Mouse (Mus musculus) gastrocnemius, postnatal 25 days (tissue): Measurements from ENCODE around the gene Hhatl. TPM values are rescaled to one million over a fixed set of nuclear protein-coding genes. Genes with fewer than 3 reads are reported as not detected.

Experiments used
- DNase-seq: peaks from one replicate; pipeline ENCODE4 v3.0.0; 2022
- long read RNA-seq, 2 experiments: library from polyadenylated mRNA; stranded (forward); transcript quantifications; one replicate each; pipeline ENCODE4 v2.0.0; 2021
- total RNA-seq, 2 experiments: library from RNA; stranded (reverse); gene quantifications; 1 replicate in 1 of 2; 2 replicates in 1 of 2; pipeline ENCODE4 v1.2.3; 2021

Gene Hhatl
- 100 to 1,000 TPM; 193 to 201 TPM for total RNA-seq
- long read RNA-seq, experiment 1, transcript Hhatl-201 (12 exons, 1,870 nt), result major isoform, 109 of 1,317 reads
- long read RNA-seq, experiment 1, partial matches to known transcripts, result 125 of 1,317 reads
- long read RNA-seq, experiment 1, other reads (novel, unspliced or antisense), result 1,083 of 1,317 reads
- long read RNA-seq, experiment 2, transcript Hhatl-201 (12 exons, 1,870 nt), result major isoform, 209 of 996 reads
- long read RNA-seq, experiment 2, partial matches to known transcripts, result 114 of 996 reads
- long read RNA-seq, experiment 2, other reads (novel, unspliced or antisense), result 673 of 996 reads

DNA sequence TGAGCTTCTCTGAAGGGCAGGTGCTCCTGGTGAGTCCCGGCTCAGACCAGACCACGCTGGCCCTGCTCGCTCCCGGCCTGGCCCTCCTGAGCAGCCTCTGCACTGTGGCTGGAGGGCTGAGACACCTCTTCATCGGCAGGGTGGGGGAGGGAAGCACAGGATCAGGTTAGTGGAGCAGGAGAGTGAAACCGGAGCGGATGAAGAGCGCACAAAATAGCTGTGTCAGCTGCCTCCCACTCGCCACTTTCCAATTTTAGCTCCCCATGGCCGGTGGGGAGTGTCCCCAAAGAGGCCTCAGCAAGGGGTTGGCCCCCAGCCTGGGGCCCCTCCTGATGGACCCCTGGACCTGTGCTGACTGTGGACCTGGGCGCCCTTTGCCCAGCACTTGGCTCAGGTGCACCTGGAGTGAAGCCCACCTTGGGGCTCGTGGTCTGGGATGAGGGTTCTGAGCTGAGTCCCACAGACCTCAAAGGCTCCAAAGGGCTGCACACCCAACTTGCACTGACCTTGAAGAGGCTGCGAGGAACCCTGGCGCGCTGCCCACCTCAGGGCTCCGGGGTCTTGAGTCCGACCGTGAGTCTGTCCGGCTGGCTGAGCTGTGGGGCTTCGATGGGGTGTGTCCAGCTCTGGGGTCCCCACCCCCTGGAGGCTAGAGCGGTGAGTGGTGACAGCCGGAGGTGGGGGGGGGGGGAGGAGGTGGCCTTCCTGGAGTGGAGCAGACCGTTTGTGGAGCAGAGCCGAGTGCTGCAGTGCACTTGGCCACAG is at the start of gene Hhatl:
Gene Hhatl, minus strand, starts transcription at position 751 of the 765 bp plus-strand sequence.
- DNase-seq, result peak; percentile 78

GRCm38 (mm10) chr9:121839622-121839965 is 47.3 kb upstream of the Hhatl start:
- no peak for DNase-seq

DNA sequence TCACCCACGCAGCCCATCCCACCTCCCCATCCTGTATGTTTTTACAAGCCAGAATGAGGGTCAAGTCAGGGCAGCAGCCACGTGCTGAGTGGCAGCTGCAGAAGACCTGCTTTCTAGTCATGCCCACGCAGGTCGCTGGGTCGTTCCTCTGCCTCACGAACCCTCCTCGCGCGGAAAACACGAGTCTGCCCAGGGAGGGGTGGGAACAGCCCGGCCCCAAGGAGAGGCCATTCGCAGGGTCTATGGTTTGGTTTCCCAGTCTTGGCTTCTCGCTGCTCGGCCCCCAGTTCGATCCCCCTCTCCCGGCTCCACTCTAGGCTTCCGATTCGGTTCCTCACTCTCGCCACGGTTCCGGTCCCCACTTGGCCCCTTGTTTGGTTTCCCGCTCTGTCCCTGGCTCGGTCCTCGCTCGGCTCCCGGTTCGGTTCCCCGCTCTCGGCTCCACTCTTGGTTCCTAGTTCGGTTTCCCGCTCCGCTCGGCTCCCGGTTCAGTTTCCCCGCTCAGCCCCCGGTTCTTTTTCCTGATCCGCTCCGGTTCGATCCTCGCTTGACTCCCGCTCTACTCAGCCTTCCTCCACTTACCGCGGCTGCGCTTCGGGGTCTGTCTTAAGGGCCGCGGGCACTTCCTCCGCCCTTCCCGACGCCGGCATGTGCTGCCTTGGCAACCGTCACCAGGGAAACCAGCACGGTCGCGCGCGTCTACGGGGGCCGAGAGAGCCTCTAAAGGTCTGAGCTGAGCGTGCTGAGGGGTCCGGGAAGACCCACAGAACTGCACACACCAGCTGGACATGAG is 46.7 kb upstream of the Hhatl start, which contains the start of gene Ccdc13:
Gene Ccdc13, minus strand, starts transcription at position 633 of the 793 bp plus-strand sequence.
- DNase-seq, result no peak

DNA sequence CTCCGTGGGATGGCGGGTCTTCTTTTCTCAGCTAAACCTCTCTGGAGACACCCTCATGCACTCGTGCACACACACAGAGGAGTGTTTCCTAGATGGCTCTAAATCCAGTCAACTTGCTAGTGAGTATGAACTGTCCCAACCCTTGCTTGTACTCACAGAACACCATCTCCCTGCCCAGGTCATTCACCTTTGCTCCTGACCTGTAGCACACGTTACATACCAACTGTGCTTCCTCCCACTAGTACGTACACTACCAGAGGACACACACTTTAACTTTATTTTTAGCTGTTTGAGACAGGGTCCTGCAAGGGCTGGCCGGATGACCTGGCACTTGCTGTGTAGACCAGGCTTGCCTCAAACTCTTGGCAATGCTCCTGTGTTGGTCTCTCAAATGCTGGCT is 45.7 kb upstream of the Hhatl start:
- DNase-seq, result no peak

GRCm38 (mm10) chr9:121833825-121834224 is 41.5 kb upstream of the Hhatl start:
- DNase-seq, result no peak

DNA sequence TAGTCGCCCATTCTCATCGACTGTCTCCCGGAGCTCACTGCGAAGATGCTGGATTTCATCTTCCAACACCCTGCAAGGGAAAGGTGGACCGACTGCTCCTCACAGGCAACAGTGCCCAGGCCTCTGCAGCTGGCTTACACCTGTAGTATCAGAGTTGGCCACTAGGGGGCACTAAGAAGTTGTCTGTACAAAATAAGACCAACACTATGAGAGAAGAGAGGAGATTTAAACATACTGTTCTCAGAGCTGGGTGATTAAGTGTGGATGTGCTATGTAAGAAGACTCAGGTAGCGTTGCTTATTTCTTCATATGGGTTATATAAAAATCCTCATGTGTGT is 38.6 kb upstream of the Hhatl start:
- no peak for DNase-seq

DNA sequence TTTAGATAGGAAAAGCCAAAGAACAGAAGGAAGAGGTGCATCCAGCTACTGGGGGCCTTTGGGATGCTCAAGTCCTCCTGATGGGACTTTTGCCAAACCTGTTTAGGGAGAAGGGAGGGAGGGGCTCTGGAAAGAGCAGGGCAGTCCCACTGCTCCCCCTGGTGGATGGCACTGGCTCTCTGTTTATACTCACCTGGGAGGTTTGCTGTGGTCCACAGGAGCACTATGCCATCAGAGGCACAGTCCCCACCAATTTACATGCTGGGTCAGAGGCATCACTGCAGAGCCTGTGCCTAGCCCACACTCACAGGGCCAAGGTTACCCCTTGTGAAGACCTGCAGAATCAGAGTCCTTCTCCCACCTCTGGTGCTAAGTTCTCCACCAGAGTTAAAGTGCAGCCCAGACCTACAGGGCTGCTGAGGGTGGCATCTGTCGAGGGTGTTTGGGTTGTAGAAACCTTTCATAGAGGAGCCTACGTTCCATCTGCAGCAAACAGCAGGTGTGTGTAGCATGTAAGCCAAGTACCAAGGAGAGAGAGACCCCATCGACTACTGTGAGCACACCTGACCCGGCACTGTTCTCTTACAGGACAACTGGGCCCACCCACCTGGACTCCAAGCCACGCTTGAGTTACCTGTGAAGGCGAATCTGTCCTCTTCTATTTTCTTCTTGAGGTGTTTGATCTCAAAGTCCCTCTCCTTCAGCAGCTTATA is 38.1 kb upstream of the Hhatl start:
- no peak for DNase-seq

- no peak for DNase-seq
Observed at GRCm38 (mm10) chr9:121829270-121829992, 37.1 kb upstream of the Hhatl start.

DNA sequence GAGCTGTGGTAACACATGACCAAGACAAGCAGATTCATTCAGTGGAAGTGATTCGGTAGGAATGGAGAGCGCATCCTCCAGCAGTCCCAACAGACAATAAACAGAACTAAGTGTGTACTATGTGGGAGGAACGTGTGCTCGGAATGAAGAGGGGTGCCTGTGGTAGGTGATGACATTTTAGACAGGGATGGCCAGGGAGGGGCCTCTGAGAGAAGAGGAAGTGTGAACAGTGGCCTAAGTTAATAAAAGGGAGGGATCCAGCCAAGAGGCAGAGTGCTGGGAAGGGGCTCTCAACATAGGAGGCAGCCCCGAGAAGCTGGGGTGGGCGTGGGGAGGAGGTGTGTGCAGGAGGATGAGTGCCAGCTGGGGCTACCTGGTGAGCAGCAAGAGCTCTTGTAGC is 36.0 kb upstream of the Hhatl start:
- no peak for DNase-seq

DNA sequence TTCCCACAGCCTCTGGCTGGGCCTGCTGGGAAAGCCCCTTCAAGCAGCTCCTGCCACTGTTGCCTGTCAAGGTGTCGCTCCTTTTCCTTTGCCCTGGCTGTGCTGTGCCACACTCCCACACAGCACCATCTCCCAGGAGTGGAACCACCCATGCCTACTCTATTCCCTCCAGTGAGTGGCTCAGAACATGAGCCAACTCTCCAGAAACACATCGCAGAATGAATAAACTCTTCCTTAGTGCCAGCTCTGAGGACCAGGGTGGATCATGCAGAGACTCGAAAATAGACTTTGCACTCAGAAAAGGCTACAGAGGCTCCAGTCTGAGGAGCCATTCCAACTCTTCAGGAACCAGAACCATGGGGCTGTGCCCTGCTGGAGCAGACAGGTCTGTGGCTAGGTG is 34.0 kb upstream of the Hhatl start:
- no peak for DNase-seq

- no peak for DNase-seq
Observed at GRCm38 (mm10) chr9:121823991-121824390, 31.7 kb upstream of the Hhatl start.

DNA sequence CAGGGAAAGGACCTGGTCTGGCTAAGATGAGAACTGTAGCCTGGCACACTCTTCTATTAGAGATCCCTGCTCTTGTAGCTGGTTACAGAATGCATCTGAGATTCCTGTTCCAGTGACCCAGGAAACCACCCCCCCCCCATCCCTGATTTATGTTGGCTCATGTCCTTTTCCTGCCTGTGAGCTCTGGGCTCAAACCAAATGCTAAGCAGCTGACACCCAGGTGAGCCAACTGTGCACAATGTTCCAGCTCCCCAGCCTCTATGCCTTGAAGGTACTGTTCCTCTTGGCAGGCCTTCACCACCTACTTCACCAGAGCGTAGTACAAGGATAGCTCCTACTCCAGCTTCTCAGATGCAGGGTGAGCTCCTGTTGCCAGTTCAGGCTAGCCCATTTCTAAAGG is 30.7 kb upstream of the Hhatl start:
- no peak for DNase-seq

- DNase-seq, result no peak
Observed at GRCm38 (mm10) chr9:121822585-121822991, 30.3 kb upstream of the Hhatl start.

- DNase-seq, result no peak
Observed at GRCm38 (mm10) chr9:121820765-121821164, 28.5 kb upstream of the Hhatl start.

DNA sequence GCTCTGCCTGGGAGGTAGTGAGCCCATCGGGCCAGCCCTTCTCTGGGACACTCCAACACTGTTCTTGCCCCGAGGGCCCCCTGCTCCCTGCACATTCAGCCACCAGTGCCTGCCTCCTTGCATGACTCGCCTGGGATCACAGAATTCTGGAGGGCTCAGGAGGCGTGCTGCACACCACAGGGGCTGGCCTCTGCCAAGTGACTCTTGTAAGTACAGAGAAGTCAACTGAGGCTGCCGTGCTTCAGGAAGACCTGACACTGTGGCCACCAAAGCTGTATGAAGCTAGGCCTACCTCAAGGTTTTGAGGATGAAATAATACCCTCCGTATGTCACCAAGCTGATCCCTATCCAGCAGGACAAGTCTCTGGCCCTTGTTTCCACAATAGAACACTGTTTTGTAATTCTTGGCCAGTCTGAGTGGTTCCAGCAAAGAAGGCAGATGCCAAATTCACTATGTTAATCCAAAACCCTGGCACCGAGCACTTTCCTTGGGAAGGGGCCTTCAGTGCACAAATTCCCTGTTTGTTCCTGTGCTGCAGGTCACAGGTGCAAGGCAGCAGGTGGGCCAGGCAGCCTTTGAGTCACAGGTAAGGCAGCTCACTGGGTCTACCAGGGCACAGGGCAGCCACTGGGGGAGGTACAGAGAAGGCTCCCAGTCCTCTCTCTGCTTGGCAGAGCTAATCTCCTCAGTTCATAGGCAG is 27.6 kb upstream of the Hhatl start:
- no peak for DNase-seq

GRCm38 (mm10) chr9:121819073-121819770 is 26.9 kb upstream of the Hhatl start:
- peak; percentile 69 for DNase-seq

- DNase-seq, result no peak
Observed at GRCm38 (mm10) chr9:121815183-121815582, 22.9 kb upstream of the Hhatl start.

DNA sequence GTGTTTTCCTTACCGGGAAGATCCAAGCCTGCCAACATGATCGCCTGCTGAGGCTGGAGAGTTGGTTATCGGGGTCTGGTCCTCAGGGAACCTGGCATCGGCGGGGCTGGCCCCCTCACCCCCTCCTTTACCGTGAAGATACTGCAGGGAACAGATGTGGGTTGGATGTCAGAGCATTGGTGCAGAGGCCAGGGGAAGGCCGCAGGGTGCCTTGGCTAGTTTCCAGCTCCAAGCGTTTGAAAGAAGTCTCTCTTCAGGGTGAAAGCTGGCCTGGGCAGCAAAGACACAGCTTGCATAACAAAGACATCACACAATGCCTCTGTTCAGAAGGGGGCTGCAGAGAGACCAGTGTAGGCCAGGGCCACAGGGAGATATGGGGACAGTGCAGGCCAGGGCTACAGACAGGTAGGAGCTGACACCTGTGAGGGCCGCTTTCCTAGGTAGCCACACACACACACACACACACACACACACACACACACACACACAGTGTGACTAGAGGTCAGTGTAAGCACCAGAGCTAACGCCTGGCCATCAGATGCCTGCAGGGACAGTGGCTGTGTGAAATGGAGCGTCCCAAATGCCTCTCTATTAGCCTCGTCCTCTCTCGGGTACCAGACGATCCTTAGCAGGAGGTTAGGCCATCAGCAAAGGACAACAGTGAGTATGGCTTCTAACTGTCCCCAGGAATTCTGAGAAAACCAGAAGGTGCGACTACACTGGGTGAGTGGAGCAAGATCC is 17.9 kb upstream of the Hhatl start:
- DNase-seq, result no peak

- no peak for DNase-seq
Observed at GRCm38 (mm10) chr9:121808511-121808910, 16.2 kb upstream of the Hhatl start.

GRCm38 (mm10) chr9:121807947-121808346 is 15.6 kb upstream of the Hhatl start:
- DNase-seq, result no peak
